Mouse (Mus musculus) hindbrain, embryonic 14.5 days (tissue): ENCODE results near the gene Pimreg. TPM values are rescaled to one million over a fixed set of nuclear protein-coding genes. Genes with fewer than 3 reads are reported as not detected.

Experiments used
- ATAC-seq: fragments of 200-750 bp; cut with Nextera tagmentation; 2 replicates; pipeline ENCODE4 v1.8.0; 2017; ENCODE audit warnings: moderate number of reproducible peaks, mild to moderate bottlenecking, moderate TSS enrichment, moderate library complexity; ENCODE audit not compliant: low FRiP score
- DNase-seq: peaks from one replicate; pipeline ENCODE4 v3.0.0-alpha.2; 2015; ENCODE audit warnings: low spot score
- H3K27ac ChIP-seq: fragments of 300-500 bp; sonication (generic); 2 replicates; pipeline ENCODE4 v1.5.1; 2014; ENCODE audit warnings: mild to moderate bottlenecking, moderate library complexity
- H3K27me3 ChIP-seq: fragments of 300-500 bp; sonication (generic); 2 replicates; pipeline ENCODE4 v1.6.1; 2014; ENCODE audit warnings: mild to moderate bottlenecking, low read length, mixed read lengths; ENCODE audit not compliant: control insufficient read depth, insufficient read depth
- H3K36me3 ChIP-seq: fragments of 300-500 bp; sonication (generic); replicated peaks from 2 replicates; pipeline ENCODE4 v1.6.1; 2014; ENCODE audit not compliant: control insufficient read depth, insufficient read depth
- H3K4me1 ChIP-seq: fragments of 300-500 bp; sonication (generic); replicated peaks from 2 replicates; pipeline ENCODE4 v1.6.1; 2014; ENCODE audit warnings: antibody characterized with exemption, low read length, mixed read lengths; ENCODE audit not compliant: control insufficient read depth, insufficient read depth
- H3K4me2 ChIP-seq: fragments of 300-500 bp; sonication (generic); replicated peaks from 2 replicates; pipeline ENCODE4 v1.6.1; 2014; ENCODE audit warnings: mild to moderate bottlenecking, moderate library complexity
- H3K4me3 ChIP-seq: fragments of 300-500 bp; sonication (generic); replicated peaks from 2 replicates; pipeline ENCODE4 v1.5.1; 2014; ENCODE audit warnings: mild to moderate bottlenecking, low read length
- H3K9ac ChIP-seq: fragments of 300-500 bp; sonication (generic); 2 replicates; pipeline ENCODE4 v1.6.1; 2014
- H3K9me3 ChIP-seq: fragments of 300-500 bp; sonication (generic); 2 replicates; pipeline ENCODE4 v1.6.1; 2016; ENCODE audit warnings: low read length; ENCODE audit not compliant: control insufficient read depth
- WGBS: fragments of 180-500 bp; shearing (Covaris S2); extraction: QIAGEN DNeasy Blood & Tissue Kit; methylation state at CpG from one replicate; pipeline ENCODE4 v1.1.7; 2014; 5-methylcytosine and 5-hydroxymethylcytosine counted together
- polyA plus RNA-seq: library from polyadenylated mRNA; unstranded; fragments of >200 nt; fragmentation: Nextera tagmentation; extraction: Ambion mirVana; gene quantifications from 2 replicates; pipeline ENCODE4 v1.2.1, GENCODE M21; 2014

Pimreg gene
- polyA plus RNA-seq, 1 experiment from 2014 or later: 26.8 TPM

DNA sequence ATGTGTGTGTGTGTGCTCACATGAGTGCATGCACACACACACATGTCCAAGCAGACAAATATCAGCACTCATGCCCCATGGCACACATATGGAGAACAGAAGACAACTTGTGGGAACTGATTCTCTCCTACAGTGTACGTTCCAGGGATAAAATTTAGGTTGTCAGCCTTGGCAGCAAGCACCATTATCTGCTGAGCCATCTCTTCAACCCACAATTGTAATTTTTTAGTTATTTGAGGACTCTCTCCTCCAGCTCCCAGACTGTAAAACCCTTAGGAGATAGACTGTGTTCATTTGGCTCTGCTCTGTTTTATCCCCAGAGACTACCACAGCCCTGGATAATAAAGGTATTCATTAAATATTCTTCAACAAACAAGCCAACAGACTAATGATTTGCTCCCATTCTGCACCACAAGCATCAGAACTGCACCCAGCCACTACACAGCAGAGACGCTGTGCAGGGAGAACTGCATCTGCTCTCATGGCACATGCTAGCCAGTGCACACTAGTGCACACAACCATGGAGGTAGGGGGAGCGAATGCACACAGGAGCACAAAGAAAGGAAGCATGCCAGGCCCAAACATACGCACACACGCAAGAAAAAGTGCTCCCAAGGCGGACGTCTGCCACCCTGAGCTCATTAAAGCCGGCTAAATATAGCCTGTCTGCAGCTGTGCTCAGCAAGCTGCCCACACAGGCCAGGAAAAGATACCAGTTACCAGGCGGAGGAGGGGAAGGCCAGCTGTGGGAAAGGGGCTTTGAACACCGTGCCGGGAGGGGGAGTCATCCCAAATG, 44.6 kb downstream of the Pimreg start:
- DNase-seq: peak; percentile 59

DNA sequence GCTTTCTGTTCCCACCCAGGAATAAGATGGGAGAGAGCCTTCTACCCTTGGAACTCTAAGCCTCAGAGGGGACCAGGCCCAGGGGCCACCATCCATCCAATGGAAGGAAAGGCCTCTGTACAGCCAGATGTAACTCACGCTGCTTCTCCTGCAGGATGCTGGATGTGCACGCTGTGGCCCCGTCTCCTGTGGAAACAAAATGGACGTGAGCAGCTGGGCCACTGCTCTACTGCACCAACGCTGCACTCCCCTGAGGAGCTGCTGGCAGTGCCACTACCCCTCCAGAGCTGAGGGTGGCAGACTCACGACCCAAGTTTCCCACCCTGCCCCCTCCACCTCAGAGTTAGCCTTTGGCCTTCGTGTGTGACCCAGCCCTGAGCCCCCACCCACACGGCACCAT, 50.6 kb downstream of the Pimreg start:
- Histone ChIP-seq H3K27me3 (no peaks in the 10 kb centered on the region), H3K9me3 (no peaks in the 10 kb centered on the region), H3K27ac (no peak overlapping the region), H3K9ac (no peak overlapping the region), H3K4me3 (no peak overlapping the region), H3K4me1 (peaks cover 11% of the 10 kb centered on the region; the same call in 1 of the 2 replicates), H3K36me3 (no peaks in the 10 kb centered on the region), H3K4me2 (no peak overlapping the region)
- ATAC-seq: no peak
- no peak for DNase-seq
- WGBS: 71% methylated on average over 8 of the region's 8 CpGs

More for the DNA sequence above, 44.6 kb downstream of the Pimreg start:
- Histone ChIP-seq H3K4me2 (no peak overlapping the region), H3K4me3 (no peak overlapping the region), H3K27me3 (no peaks in the 10 kb centered on the region), H3K4me1 (peaks cover 14% of the 10 kb centered on the region), H3K36me3 (no peaks in the 10 kb centered on the region), H3K27ac (peak overlapping the region; percentile 89), H3K9ac (peak overlapping the region; percentile 28; the same call in 1 of the 2 replicates), H3K9me3 (no peaks in the 10 kb centered on the region)
- 30% methylated on average over 11 of the region's 11 CpGs for WGBS
- ATAC-seq: peak; percentile 84; the same call in 1 of the 2 replicates

DNA sequence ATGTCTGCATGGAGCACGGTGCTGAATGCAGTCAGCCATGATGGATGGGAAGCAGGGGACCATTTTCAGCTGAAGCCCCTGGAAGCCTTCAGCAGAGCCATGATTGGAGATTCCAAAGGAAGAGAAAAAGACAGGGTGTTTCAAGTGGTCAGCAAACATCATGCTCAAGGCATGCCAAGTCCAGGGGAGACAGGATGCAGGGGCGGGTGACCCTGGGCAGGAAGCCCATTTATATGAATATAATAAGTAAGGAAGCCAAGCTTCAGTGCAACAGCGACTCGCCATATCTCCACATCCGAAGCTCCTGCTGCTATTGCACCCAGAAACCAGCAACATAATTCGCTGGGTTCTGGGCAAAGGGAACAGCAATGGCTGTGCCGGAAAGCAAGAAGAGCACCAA, 52.6 kb downstream of the Pimreg start:
- no peaks in the 10 kb centered on the region for H3K9me3 ChIP-seq
- no peak overlapping the region for H3K27ac ChIP-seq
- H3K9ac ChIP-seq: no peak overlapping the region
- H3K4me2 ChIP-seq: no peak overlapping the region
- H3K36me3 ChIP-seq: no peaks in the 10 kb centered on the region
- H3K4me1 ChIP-seq: peaks cover 17% of the 10 kb centered on the region; the same call in 1 of the 2 replicates
- H3K4me3 ChIP-seq: no peak overlapping the region
- H3K27me3 ChIP-seq: no peaks in the 10 kb centered on the region
- 91% methylated on average over 7 of the region's 7 CpGs for WGBS
- ATAC-seq (no peak), DNase-seq (no peak)

DNA sequence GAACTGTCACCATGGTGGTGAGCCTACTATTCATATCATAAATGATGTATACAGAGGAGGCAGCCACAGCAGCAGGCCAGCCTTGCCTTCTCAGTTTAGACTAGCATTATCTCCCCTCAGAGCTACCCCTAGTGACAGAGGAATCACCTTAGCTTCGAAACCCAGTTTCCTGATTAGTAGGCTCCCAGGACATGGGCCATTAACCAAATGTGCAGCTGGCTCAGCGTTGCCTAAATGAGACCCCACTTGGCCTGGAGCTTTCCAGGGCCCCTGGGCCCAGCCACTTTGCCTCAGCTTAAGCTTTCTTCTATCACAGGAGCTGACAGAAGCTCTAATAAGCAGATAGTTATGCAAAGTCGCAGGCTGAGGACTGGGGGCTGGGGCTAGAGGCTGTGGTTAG, 54.2 kb downstream of the Pimreg start:
- ATAC-seq: no peak
- no peak overlapping the region for H3K4me2 ChIP-seq

More for the DNA sequence above, 54.2 kb downstream of the Pimreg start:
- no peak overlapping the region for H3K4me3 ChIP-seq
- H3K27me3 ChIP-seq: no peaks in the 10 kb centered on the region
- H3K27ac ChIP-seq: no peak overlapping the region
- H3K4me1 ChIP-seq: peaks cover 17% of the 10 kb centered on the region; the same call in 1 of the 2 replicates
- H3K9ac ChIP-seq: no peak overlapping the region
- no peaks in the 10 kb centered on the region for H3K36me3 ChIP-seq
- WGBS: 35% methylated on average over 3 of the region's 3 CpGs
- H3K9me3 ChIP-seq: no peaks in the 10 kb centered on the region
- no peak for DNase-seq

Other genes starting within 250 kb of the Pimreg start
- gene Aipl1, start 4.5 kb upstream of the Pimreg start, polyA plus RNA-seq: not detected in 2 replicates
- 4.9 and 5.2 TPM in 2 replicates for gene Pitpnm3, start 93.7 kb downstream of the Pimreg start, polyA plus RNA-seq
- 0.25 and 0.40 TPM in 2 replicates for gene Gm43951, start 164.8 kb downstream of the Pimreg start, polyA plus RNA-seq
- gene 4933427D14Rik, start 165.4 kb downstream of the Pimreg start, polyA plus RNA-seq: 14.3 and 17.1 TPM in 2 replicates
- gene Txndc17, start 165.5 kb downstream of the Pimreg start, polyA plus RNA-seq: 141 and 151 TPM in 2 replicates
- gene Med31, start 173.6 kb downstream of the Pimreg start, polyA plus RNA-seq: 50.8 and 52.8 TPM in 2 replicates
- 2.0 and 2.8 TPM in 2 replicates for gene Slc13a5, start 225.2 kb downstream of the Pimreg start, polyA plus RNA-seq